Mouse (Mus musculus) brain, adult 2 months (tissue): ENCODE results near the gene Acod1.

Source experiments
- DNase-seq: peaks from one replicate; pipeline ENCODE4 v3.0.0; 2011; ENCODE audit warnings: low read depth, low spot score

Gene Acod1

GRCm38 (mm10) chr14:103046677-103047076 is at the start of gene Acod1:
TSS of gene Acod1 (plus strand) at chr14:103046977.
- no peak for DNase-seq

GRCm38 (mm10) chr14:103007737-103008136 is 39.0 kb upstream of the Acod1 start:
- DNase-seq: no peak

GRCm38 (mm10) chr14:103011782-103012181 is 35.0 kb upstream of the Acod1 start:
- DNase-seq: peak; percentile 75

- peak; percentile 89 for DNase-seq
These were observed 34.1 kb upstream of the Acod1 start for GRCm38 (mm10) chr14:103012563-103013150.

GRCm38 (mm10) chr14:103017009-103017408 is 29.8 kb upstream of the Acod1 start:
- no peak for DNase-seq

GRCm38 (mm10) chr14:103020046-103020445 is 26.7 kb upstream of the Acod1 start:
- DNase-seq: no peak

- DNase-seq: no peak
These were observed 17.6 kb upstream of the Acod1 start for GRCm38 (mm10) chr14:103029203-103029602.

GRCm38 (mm10) chr14:103033271-103033823 is 13.4 kb upstream of the Acod1 start:
- peak; percentile 28 for DNase-seq

GRCm38 (mm10) chr14:103034076-103034475 is 12.7 kb upstream of the Acod1 start:
- peak; percentile 12 for DNase-seq

GRCm38 (mm10) chr14:103037016-103037415 is 9.8 kb upstream of the Acod1 start:
- no peak for DNase-seq

- no peak for DNase-seq
These were observed 1.7 kb downstream of the Acod1 start for GRCm38 (mm10) chr14:103048292-103049086.

GRCm38 (mm10) chr14:103051159-103051769 is 4.5 kb downstream of the Acod1 start:
- peak; percentile 86 for DNase-seq

- DNase-seq: no peak
These were observed 8.0 kb downstream of the Acod1 start for GRCm38 (mm10) chr14:103054731-103055130.

GRCm38 (mm10) chr14:103056601-103057000 is 9.8 kb downstream of the Acod1 start:
- no peak for DNase-seq

GRCm38 (mm10) chr14:103058998-103059397 is 12.2 kb downstream of the Acod1 start:
- peak; percentile 24 for DNase-seq

GRCm38 (mm10) chr14:103059495-103059894 is 12.7 kb downstream of the Acod1 start:
- no peak for DNase-seq

GRCm38 (mm10) chr14:103065294-103066167 is 18.8 kb downstream of the Acod1 start:
- DNase-seq: peak; percentile 84

GRCm38 (mm10) chr14:103069465-103069863 is 22.7 kb downstream of the Acod1 start:
- no peak for DNase-seq

GRCm38 (mm10) chr14:103069864-103070611 is 23.3 kb downstream of the Acod1 start, which contains the start of gene Cln5:
TSS of gene Cln5 (plus strand) at chr14:103070216.
- DNase-seq: peak; percentile 98

- no peak for DNase-seq
These were observed 24.0 kb downstream of the Acod1 start for GRCm38 (mm10) chr14:103070790-103071189.

- no peak for DNase-seq
These were observed 24.7 kb downstream of the Acod1 start for GRCm38 (mm10) chr14:103071471-103071870.
